Mouse (Mus musculus): ENCODE results near the gene Hoxd3.

DNA sequence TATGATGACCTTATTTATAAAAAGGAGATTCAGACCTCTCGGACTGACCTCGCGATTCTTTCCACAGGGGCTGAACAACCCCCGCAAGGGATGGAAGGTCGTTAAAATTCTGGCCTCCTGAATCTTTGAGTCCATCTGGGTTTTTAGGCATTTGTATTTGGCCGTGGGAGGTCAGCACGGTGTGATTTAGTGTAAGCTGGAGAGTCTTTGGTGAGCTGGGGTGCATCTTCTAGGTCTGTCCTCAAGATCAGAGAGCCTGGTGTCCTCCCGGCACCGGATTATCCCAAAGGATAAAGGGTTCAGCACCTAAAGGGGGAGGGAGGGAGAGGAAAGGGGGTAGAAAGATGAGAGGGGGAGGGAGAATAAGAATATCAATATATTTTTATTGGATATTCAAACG lies 8.4 kb upstream of the Hoxd3 start:
- TF ChIP-seq POLR2A (IDR thresholded peaks at IDR 0.05; ENCODE audit: borderline replicate concordance, extremely low read depth, low read depth, low read length) (no peak), CTCF (IDR thresholded peaks at IDR 0.05; ENCODE audit: insufficient read depth, low read length) (no peak)

Measured in lung, adult 2 months (tissue).